Mouse (Mus musculus): Measurements from ENCODE around the gene Krt222. TPM values are rescaled to one million over a fixed set of nuclear protein-coding genes. Genes with fewer than 3 reads are reported as not detected.

The Krt222 gene
- polyA plus RNA-seq, 1 experiment from 2014 or later, result 0.28 TPM

- 85% methylated on average over 4 of the region's 4 CpGs for WGBS
- no peak overlapping the region for H3K27ac ChIP-seq (ENCODE audit: low read length)
- no peaks in the 10 kb centered on the region for H3K27me3 ChIP-seq (ENCODE audit: control insufficient read depth, insufficient read depth, low read length)
- ATAC-seq (ENCODE audit: insufficient read depth, low FRiP score), result no peak
- no peak overlapping the region for H3K9ac ChIP-seq (ENCODE audit: low read length)
- no peaks in the 10 kb centered on the region for H3K4me1 ChIP-seq (ENCODE audit: control insufficient read depth, insufficient read depth, low read length)
- H3K4me3 ChIP-seq (replicated peaks; ENCODE audit: low read length), result no peak overlapping the region
- H3K9me3 ChIP-seq (replicated peaks; ENCODE audit: control insufficient read depth, low read length), result no peaks in the 10 kb centered on the region
- H3K36me3 ChIP-seq (ENCODE audit: control insufficient read depth, insufficient read depth, low read length), result no peaks in the 10 kb centered on the region
- no peak overlapping the region for H3K4me2 ChIP-seq (ENCODE audit: low read depth, low read length)
These were observed 28.8 kb upstream of the Krt222 start for GRCm38 (mm10) chr11:99272721-99273120.

GRCm38 (mm10) chr11:99269192-99269591 is 25.3 kb upstream of the Krt222 start:
- no peaks in the 10 kb centered on the region for H3K27me3 ChIP-seq (ENCODE audit: control insufficient read depth, insufficient read depth, low read length)
- WGBS, result 71% methylated on average over 7 of the region's 7 CpGs
- no peaks in the 10 kb centered on the region for H3K4me1 ChIP-seq (ENCODE audit: control insufficient read depth, insufficient read depth, low read length)

GRCm38 (mm10) chr11:99265796-99266195 is 21.9 kb upstream of the Krt222 start:
- H3K27ac ChIP-seq (ENCODE audit: low read length), result no peak overlapping the region
- ATAC-seq (ENCODE audit: insufficient read depth, low FRiP score), result no peak
- no peak overlapping the region for H3K9ac ChIP-seq (ENCODE audit: low read length)
- no peaks in the 10 kb centered on the region for H3K36me3 ChIP-seq (ENCODE audit: control insufficient read depth, insufficient read depth, low read length)
- 53% methylated on average over 9 of the region's 9 CpGs for WGBS
- no peaks in the 10 kb centered on the region for H3K4me1 ChIP-seq (ENCODE audit: control insufficient read depth, insufficient read depth, low read length)
- H3K9me3 ChIP-seq (replicated peaks; ENCODE audit: control insufficient read depth, low read length), result no peaks in the 10 kb centered on the region
- no peaks in the 10 kb centered on the region for H3K27me3 ChIP-seq (ENCODE audit: control insufficient read depth, insufficient read depth, low read length)
- H3K4me2 ChIP-seq (ENCODE audit: low read depth, low read length), result no peak overlapping the region
- no peak overlapping the region for H3K4me3 ChIP-seq (replicated peaks; ENCODE audit: low read length)

More at GRCm38 (mm10) chr11:99269192-99269591, 25.3 kb upstream of the Krt222 start:
- H3K36me3 ChIP-seq (ENCODE audit: control insufficient read depth, insufficient read depth, low read length), result no peaks in the 10 kb centered on the region
- no peak overlapping the region for H3K4me3 ChIP-seq (replicated peaks; ENCODE audit: low read length)
- no peak overlapping the region for H3K9ac ChIP-seq (ENCODE audit: low read length)
- H3K27ac ChIP-seq (ENCODE audit: low read length), result no peak overlapping the region
- no peak overlapping the region for H3K4me2 ChIP-seq (ENCODE audit: low read depth, low read length)
- no peaks in the 10 kb centered on the region for H3K9me3 ChIP-seq (replicated peaks; ENCODE audit: control insufficient read depth, low read length)
- ATAC-seq (ENCODE audit: insufficient read depth, low FRiP score), result no peak

- no peaks in the 10 kb centered on the region for H3K27me3 ChIP-seq (ENCODE audit: control insufficient read depth, insufficient read depth, low read length)
- H3K4me3 ChIP-seq (replicated peaks; ENCODE audit: low read length), result no peak overlapping the region
- ATAC-seq (ENCODE audit: insufficient read depth, low FRiP score), result no peak
- H3K4me1 ChIP-seq (ENCODE audit: control insufficient read depth, insufficient read depth, low read length), result no peaks in the 10 kb centered on the region
- H3K9me3 ChIP-seq (replicated peaks; ENCODE audit: control insufficient read depth, low read length), result no peaks in the 10 kb centered on the region
- no peak overlapping the region for H3K4me2 ChIP-seq (ENCODE audit: low read depth, low read length)
- H3K9ac ChIP-seq (ENCODE audit: low read length), result no peak overlapping the region
- H3K36me3 ChIP-seq (ENCODE audit: control insufficient read depth, insufficient read depth, low read length), result no peaks in the 10 kb centered on the region
- 57% methylated on average over 9 of the region's 9 CpGs for WGBS
- H3K27ac ChIP-seq (ENCODE audit: low read length), result no peak overlapping the region
These were observed 21.3 kb upstream of the Krt222 start for GRCm38 (mm10) chr11:99265220-99265619.

- Histone ChIP-seq H3K4me3 (replicated peaks; ENCODE audit: low read length) (no peak overlapping the region), H3K27me3 (ENCODE audit: control insufficient read depth, insufficient read depth, low read length) (no peaks in the 10 kb centered on the region), H3K9me3 (replicated peaks; ENCODE audit: control insufficient read depth, low read length) (no peaks in the 10 kb centered on the region), H3K36me3 (ENCODE audit: control insufficient read depth, insufficient read depth, low read length) (no peaks in the 10 kb centered on the region), H3K4me1 (ENCODE audit: control insufficient read depth, insufficient read depth, low read length) (no peaks in the 10 kb centered on the region), H3K27ac (ENCODE audit: low read length) (no peak overlapping the region), H3K4me2 (ENCODE audit: low read depth, low read length) (no peak overlapping the region), H3K9ac (ENCODE audit: low read length) (no peak overlapping the region)
- WGBS, result 77% methylated on average over 4 of the region's 4 CpGs
- no peak for ATAC-seq (ENCODE audit: insufficient read depth, low FRiP score)
These were observed 12.3 kb upstream of the Krt222 start for GRCm38 (mm10) chr11:99256213-99256612.

GRCm38 (mm10) chr11:99255316-99255715 is 11.4 kb upstream of the Krt222 start:
- Histone ChIP-seq H3K27me3 (ENCODE audit: control insufficient read depth, insufficient read depth, low read length) (no peaks in the 10 kb centered on the region), H3K36me3 (ENCODE audit: control insufficient read depth, insufficient read depth, low read length) (no peaks in the 10 kb centered on the region), H3K4me3 (replicated peaks; ENCODE audit: low read length) (no peak overlapping the region), H3K9me3 (replicated peaks; ENCODE audit: control insufficient read depth, low read length) (no peaks in the 10 kb centered on the region), H3K4me1 (ENCODE audit: control insufficient read depth, insufficient read depth, low read length) (no peaks in the 10 kb centered on the region), H3K4me2 (ENCODE audit: low read depth, low read length) (no peak overlapping the region), H3K9ac (ENCODE audit: low read length) (no peak overlapping the region), H3K27ac (ENCODE audit: low read length) (no peak overlapping the region)
- ATAC-seq (ENCODE audit: insufficient read depth, low FRiP score), result no peak
- 88% methylated on average over 8 of the region's 8 CpGs for WGBS

- 63% methylated on average over 2 of the region's 2 CpGs for WGBS
- Histone ChIP-seq H3K27ac (ENCODE audit: low read length) (no peak overlapping the region), H3K9ac (ENCODE audit: low read length) (no peak overlapping the region), H3K4me1 (ENCODE audit: control insufficient read depth, insufficient read depth, low read length) (no peaks in the 10 kb centered on the region), H3K4me3 (replicated peaks; ENCODE audit: low read length) (no peak overlapping the region), H3K36me3 (ENCODE audit: control insufficient read depth, insufficient read depth, low read length) (no peaks in the 10 kb centered on the region), H3K9me3 (replicated peaks; ENCODE audit: control insufficient read depth, low read length) (no peaks in the 10 kb centered on the region), H3K4me2 (ENCODE audit: low read depth, low read length) (no peak overlapping the region), H3K27me3 (ENCODE audit: control insufficient read depth, insufficient read depth, low read length) (no peaks in the 10 kb centered on the region)
- ATAC-seq (ENCODE audit: insufficient read depth, low FRiP score), result no peak
These were observed 10.0 kb upstream of the Krt222 start for GRCm38 (mm10) chr11:99253893-99254292.

GRCm38 (mm10) chr11:99252671-99253070 is 8.8 kb upstream of the Krt222 start:
- Histone ChIP-seq H3K27ac (ENCODE audit: low read length) (no peak overlapping the region), H3K9ac (ENCODE audit: low read length) (no peak overlapping the region), H3K4me2 (ENCODE audit: low read depth, low read length) (no peak overlapping the region), H3K4me1 (ENCODE audit: control insufficient read depth, insufficient read depth, low read length) (no peaks in the 10 kb centered on the region), H3K27me3 (ENCODE audit: control insufficient read depth, insufficient read depth, low read length) (no peaks in the 10 kb centered on the region), H3K36me3 (ENCODE audit: control insufficient read depth, insufficient read depth, low read length) (no peaks in the 10 kb centered on the region), H3K9me3 (replicated peaks; ENCODE audit: control insufficient read depth, low read length) (no peaks in the 10 kb centered on the region), H3K4me3 (replicated peaks; ENCODE audit: low read length) (no peak overlapping the region)
- WGBS, result 71% methylated on average over 8 of the region's 8 CpGs
- no peak for ATAC-seq (ENCODE audit: insufficient read depth, low FRiP score)

GRCm38 (mm10) chr11:99250666-99251065 is 6.8 kb upstream of the Krt222 start:
- no peaks in the 10 kb centered on the region for H3K27me3 ChIP-seq (ENCODE audit: control insufficient read depth, insufficient read depth, low read length)
- no peak overlapping the region for H3K9ac ChIP-seq (ENCODE audit: low read length)
- H3K27ac ChIP-seq (ENCODE audit: low read length), result no peak overlapping the region
- no peak overlapping the region for H3K4me3 ChIP-seq (replicated peaks; ENCODE audit: low read length)
- H3K4me2 ChIP-seq (ENCODE audit: low read depth, low read length), result no peak overlapping the region
- ATAC-seq (ENCODE audit: insufficient read depth, low FRiP score), result no peak
- H3K4me1 ChIP-seq (ENCODE audit: control insufficient read depth, insufficient read depth, low read length), result no peaks in the 10 kb centered on the region
- H3K36me3 ChIP-seq (ENCODE audit: control insufficient read depth, insufficient read depth, low read length), result no peaks in the 10 kb centered on the region
- 45% methylated on average over 3 of the region's 3 CpGs for WGBS
- H3K9me3 ChIP-seq (replicated peaks; ENCODE audit: control insufficient read depth, low read length), result no peaks in the 10 kb centered on the region

GRCm38 (mm10) chr11:99250241-99250640 is 6.4 kb upstream of the Krt222 start:
- WGBS, result 35% methylated on average over 5 of the region's 5 CpGs
- no peaks in the 10 kb centered on the region for H3K36me3 ChIP-seq (ENCODE audit: control insufficient read depth, insufficient read depth, low read length)
- no peak overlapping the region for H3K9ac ChIP-seq (ENCODE audit: low read length)
- no peaks in the 10 kb centered on the region for H3K4me1 ChIP-seq (ENCODE audit: control insufficient read depth, insufficient read depth, low read length)
- no peaks in the 10 kb centered on the region for H3K27me3 ChIP-seq (ENCODE audit: control insufficient read depth, insufficient read depth, low read length)
- H3K4me2 ChIP-seq (ENCODE audit: low read depth, low read length), result no peak overlapping the region
- no peak for ATAC-seq (ENCODE audit: insufficient read depth, low FRiP score)
- no peak overlapping the region for H3K4me3 ChIP-seq (replicated peaks; ENCODE audit: low read length)
- H3K9me3 ChIP-seq (replicated peaks; ENCODE audit: control insufficient read depth, low read length), result no peaks in the 10 kb centered on the region
- H3K27ac ChIP-seq (ENCODE audit: low read length), result no peak overlapping the region

Measured in stomach, embryonic 16.5 days (tissue).